Mouse (Mus musculus) cerebellum, postnatal 10 days (tissue): ENCODE data around the gene Fcgr2b.

Experiments used
- DNase-seq, 2 experiments: peaks; one replicate each; pipeline ENCODE4 v3.0.0; 2021; ENCODE audit warnings: mixed read lengths in 2 of 2

Fcgr2b gene

DNA sequence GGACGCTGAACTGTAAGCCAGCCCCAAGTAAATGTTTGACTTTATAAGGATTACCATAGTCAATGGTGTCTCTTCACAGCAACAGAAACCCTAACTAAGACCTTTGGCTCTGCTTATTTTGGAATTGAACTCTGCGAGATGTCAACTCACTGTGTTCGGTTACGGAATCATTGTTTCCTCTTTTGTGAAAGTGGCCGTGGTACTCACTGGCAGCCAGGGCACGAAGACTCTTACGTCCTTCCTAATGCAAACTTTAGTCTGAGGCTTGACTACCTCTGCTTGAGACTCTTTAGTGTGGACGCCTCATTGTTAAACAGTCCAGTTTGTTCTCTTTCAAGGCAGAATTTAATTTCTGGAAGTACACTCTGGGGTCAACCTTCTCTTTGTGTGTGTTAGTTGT, 57.0 kb downstream of the Fcgr2b start:
- DNase-seq, result no peak

DNA sequence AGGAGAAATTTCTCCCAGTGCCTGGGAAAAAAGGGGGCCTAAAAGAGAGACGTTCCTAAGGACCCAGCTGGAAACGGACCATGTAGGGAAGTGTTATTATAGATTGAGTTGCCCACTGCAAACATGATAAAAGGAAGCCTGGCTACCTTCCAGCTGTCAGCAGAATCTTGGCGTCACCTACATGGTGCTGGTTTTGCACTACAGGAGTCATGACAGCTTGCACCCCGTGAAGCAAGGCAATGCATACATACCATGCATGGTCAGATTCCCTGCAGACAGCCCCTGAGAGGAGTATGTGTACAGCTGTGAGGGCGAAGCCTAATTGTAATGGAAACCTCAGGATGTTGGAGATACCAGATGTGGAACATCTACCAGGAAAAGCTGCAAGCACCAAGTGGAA, 60.7 kb downstream of the Fcgr2b start:
- no peak for DNase-seq

DNA sequence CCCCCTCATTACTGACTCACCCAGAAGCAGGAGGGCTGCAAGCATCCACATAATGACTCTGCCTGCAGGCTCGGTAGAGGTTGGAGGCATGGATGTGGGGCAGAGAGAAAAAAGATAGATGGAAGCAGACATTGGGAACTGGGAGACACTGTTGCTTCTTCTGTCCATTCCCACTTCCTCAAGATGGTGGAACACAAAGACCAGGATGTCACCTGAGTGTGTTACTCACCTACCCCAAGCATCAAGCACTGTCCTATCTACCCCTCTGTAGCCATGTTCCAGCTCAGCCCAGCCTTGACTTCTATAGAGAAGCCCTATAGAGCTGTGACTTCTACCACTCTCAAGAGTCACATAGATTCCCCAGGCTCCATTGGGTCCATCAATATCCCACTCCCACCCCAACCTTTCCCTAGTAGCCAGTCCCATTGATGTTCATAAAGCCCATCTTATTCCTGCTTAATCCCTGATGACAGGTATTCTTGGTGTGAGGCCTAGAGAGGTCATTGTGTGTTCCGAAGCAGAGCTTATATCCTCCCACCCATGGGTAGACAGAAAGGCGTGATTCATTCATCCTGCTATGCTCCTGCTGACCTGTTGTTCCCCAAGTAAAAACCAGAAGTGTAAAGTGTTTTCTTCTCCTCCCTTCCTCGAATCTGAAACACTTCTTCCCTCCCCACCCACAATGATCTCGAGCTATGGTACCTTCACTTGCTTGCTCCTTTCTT, 63.3 kb downstream of the Fcgr2b start, which contains the start of gene Fcrlb:
Fcrlb (minus strand) TSS at position 51 of the 725 bp plus-strand sequence.
- no peak for DNase-seq

DNA sequence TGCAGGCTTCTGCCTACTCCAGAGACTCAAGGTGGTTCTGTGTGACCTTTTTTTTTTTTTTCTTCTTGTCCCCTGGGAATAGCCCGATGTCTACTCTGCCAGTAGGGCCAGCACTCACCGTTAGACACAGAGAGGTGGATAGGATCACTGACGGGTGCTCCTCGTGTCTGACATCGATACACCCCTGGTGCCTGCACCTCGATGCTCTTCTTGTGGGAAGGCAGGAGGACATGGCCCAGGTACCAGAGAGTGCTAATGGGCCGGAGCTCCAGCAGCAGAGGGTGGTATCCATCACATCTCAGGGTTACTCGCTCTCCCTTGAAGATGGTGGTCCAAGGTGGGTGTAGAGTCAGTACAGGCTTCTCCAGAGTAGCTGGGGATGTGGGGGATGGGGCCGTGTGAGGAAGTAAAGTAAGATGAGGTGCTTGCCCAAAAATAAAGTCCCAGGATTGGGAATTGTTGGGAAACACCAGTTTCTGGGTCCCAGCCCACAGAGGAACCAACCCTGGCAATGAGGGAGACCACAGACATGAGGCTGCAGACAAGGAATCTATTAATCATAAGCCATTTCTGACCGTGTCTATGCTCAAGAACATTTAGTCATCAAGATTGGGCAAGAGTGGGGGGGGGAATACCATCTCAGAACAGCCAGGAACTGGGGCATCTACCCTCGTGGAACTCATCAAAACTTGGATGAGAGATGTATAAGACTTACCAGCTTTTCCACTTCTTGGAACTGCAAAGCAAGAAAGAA, 64.3 kb downstream of the Fcgr2b start:
- DNase-seq, result no peak
